Mouse (Mus musculus) liver, embryonic 15.5 days (tissue): ENCODE data around the gene Tpte. TPM values are rescaled to one million over a fixed set of nuclear protein-coding genes. Genes with fewer than 3 reads are reported as not detected.
A peak's percentile ranks its signal among the peaks of the same experiment; 100 is the strongest.

Experiments used
- ATAC-seq: fragments of 200-750 bp; cut with Nextera tagmentation; 2 replicates; pipeline ENCODE4 v1.8.0; 2017; ENCODE audit warnings: moderate number of reproducible peaks, mild to moderate bottlenecking, moderate library complexity; ENCODE audit not compliant: insufficient read depth
- H3K27ac ChIP-seq: fragments of 300-500 bp; sonication (generic); replicated peaks from 2 replicates; pipeline ENCODE4 v1.5.1; 2015; ENCODE audit warnings: mild to moderate bottlenecking, inconsistent platforms
- H3K27me3 ChIP-seq: fragments of 300-500 bp; sonication (generic); 2 replicates; pipeline ENCODE4 v1.6.1; 2015; ENCODE audit warnings: mild to moderate bottlenecking, inconsistent platforms
- H3K36me3 ChIP-seq: fragments of 300-500 bp; sonication (generic); replicated peaks from 2 replicates; pipeline ENCODE4 v1.6.1; 2015; ENCODE audit warnings: moderate library complexity, mild to moderate bottlenecking, inconsistent platforms
- H3K4me1 ChIP-seq: fragments of 300-500 bp; sonication (generic); replicated peaks from 2 replicates; pipeline ENCODE4 v1.6.1; 2015; ENCODE audit warnings: inconsistent platforms
- H3K4me2 ChIP-seq: fragments of 300-500 bp; sonication (generic); 2 replicates; pipeline ENCODE4 v1.6.1; 2015; ENCODE audit warnings: moderate library complexity, mild to moderate bottlenecking, inconsistent platforms
- H3K4me3 ChIP-seq: fragments of 300-500 bp; sonication (generic); replicated peaks from 2 replicates; pipeline ENCODE4 v1.5.1; 2015; ENCODE audit warnings: mild to moderate bottlenecking, inconsistent platforms
- H3K9ac ChIP-seq: fragments of 300-500 bp; sonication (generic); 2 replicates; pipeline ENCODE4 v1.6.1; 2015; ENCODE audit warnings: moderate library complexity, mild to moderate bottlenecking, inconsistent platforms
- H3K9me3 ChIP-seq: fragments of 300-500 bp; sonication (generic); replicated peaks from 2 replicates; pipeline ENCODE4 v1.6.1; 2016; ENCODE audit warnings: inconsistent platforms
- WGBS: fragments of 180-500 bp; shearing (Covaris S2); methylation state at CpG from one replicate; pipeline ENCODE4 v1.1.7; 2015; ENCODE audit warnings: mixed read lengths; ENCODE audit not compliant: insufficient replicate concordance; 5-methylcytosine and 5-hydroxymethylcytosine counted together
- polyA plus RNA-seq: library from polyadenylated mRNA; unstranded; fragments of >200 nt; fragmentation: Nextera tagmentation; extraction: Ambion mirVana; gene quantifications from 2 replicates; pipeline ENCODE4 v1.2.1, GENCODE M21; 2015

Gene Tpte
- polyA plus RNA-seq, 1 experiment from 2014 or later: not detected

DNA sequence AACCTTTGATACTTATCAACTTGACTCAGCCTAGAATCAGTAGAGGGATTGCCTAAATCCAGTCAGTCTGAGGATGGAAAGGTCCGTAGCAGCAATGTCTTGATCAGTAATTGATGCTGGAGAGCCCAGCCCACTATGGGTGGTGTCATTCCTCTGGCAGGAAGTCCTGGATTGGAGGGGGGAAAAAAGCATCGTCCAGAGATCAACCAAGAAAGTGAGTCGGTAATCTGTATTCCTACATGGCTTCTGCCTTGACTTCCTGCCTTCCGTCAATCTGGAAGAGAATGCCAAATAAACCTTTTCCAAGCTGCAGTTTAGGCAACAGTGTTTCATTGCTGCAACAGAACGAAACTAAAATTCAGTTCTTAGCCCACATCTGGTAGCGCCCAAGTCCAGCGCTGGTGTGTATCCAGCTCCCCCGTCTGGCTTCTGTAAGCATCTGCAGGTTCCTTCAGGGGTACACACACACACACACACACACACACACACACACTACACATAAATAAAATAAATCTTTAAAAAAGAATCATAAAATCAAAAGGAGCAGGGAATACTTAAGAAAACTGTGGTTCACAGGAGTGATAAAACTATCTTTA is 116.1 kb downstream of the Tpte start:
- no peak for ATAC-seq
- Histone ChIP-seq H3K9me3 (no peaks in the 10 kb centered on the region), H3K27me3 (peaks cover 4% of the 10 kb centered on the region; the same call in 1 of the 2 replicates), H3K4me3 (peak overlapping the region; percentile 82), H3K4me1 (peaks cover 28% of the 10 kb centered on the region), H3K9ac (no peak overlapping the region), H3K4me2 (peak overlapping the region; percentile 81), H3K27ac (no peak overlapping the region), H3K36me3 (no peaks in the 10 kb centered on the region)
- 75% methylated on average over 8 of the region's 8 CpGs for WGBS

DNA sequence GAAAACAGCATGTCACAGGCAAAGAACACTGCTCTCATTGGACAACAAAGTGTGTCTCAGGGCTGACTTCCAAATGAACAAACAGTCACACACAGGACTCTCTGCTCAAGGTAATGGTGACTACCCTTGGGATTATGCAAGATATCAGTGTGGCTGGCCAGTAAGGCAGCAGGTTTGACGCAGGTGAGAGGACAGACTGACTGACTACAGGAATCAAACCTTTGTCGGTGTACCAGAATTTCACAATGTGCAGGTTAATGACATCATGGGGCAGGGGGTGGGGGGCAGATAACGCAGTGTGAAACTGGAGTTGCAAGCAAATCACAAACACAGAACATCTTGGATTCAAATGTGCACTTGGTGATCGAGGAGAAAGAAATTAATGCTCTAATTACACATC is 117.4 kb downstream of the Tpte start:
- no peak overlapping the region for H3K4me3 ChIP-seq
- peaks cover 20% of the 10 kb centered on the region for H3K4me1 ChIP-seq
- H3K27ac ChIP-seq: no peak overlapping the region
- no peak for ATAC-seq
- 72% methylated on average over 4 of the region's 4 CpGs for WGBS
- H3K4me2 ChIP-seq: no peak overlapping the region
- H3K36me3 ChIP-seq: no peaks in the 10 kb centered on the region
- peaks cover 4% of the 10 kb centered on the region; the same call in 1 of the 2 replicates for H3K27me3 ChIP-seq
- no peaks in the 10 kb centered on the region for H3K9me3 ChIP-seq
- no peak overlapping the region for H3K9ac ChIP-seq

DNA sequence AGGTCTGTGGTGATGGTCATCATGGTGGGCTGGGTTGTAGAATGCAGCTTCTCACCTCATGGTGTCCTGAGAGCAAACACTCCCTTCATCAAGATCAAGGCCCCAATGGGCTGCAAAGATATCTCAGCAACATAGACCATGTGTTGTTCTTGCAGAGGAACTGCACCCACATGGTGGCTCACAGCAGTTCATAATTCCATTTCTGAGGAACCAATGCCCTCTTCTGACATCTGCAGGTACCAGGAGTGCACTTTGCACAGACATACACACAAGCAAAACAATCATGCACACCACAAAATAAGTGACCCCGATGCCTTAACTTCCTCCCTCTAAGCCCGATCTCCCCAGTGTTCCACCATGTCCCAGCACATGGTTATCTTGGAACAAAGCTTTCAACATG is 120.0 kb downstream of the Tpte start:
- H3K27me3 ChIP-seq: no peaks in the 10 kb centered on the region
- H3K4me2 ChIP-seq: no peak overlapping the region
- H3K27ac ChIP-seq: no peak overlapping the region
- H3K9me3 ChIP-seq: no peaks in the 10 kb centered on the region
- H3K4me1 ChIP-seq: peaks cover 13% of the 10 kb centered on the region
- no peak overlapping the region for H3K4me3 ChIP-seq
- H3K9ac ChIP-seq: no peak overlapping the region
- no peak for ATAC-seq
- 67% methylated on average over 2 of the region's 2 CpGs for WGBS
- H3K36me3 ChIP-seq: no peaks in the 10 kb centered on the region

DNA sequence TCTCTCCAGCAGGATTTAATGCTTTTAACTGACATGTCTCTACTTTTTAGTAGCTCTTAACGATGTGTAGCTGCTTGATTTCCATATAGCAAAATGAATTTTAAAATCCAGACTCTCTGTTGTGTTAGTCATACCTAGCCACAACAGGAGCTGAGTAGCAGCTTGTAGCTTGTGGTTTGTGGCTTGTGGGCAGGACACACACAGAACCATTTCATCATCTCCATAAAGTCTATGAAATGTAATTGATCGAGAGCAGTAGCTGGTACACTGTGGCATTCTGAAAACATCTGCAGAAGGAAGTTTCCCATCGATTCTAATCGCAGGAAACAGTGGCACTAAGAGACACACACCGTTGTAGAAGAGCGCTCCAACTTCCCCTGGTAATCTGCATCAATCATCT is 122.5 kb downstream of the Tpte start:
- H3K27ac ChIP-seq: no peak overlapping the region
- peaks cover 3% of the 10 kb centered on the region; the same call in 1 of the 2 replicates for H3K4me1 ChIP-seq
- no peak overlapping the region for H3K4me2 ChIP-seq
- no peaks in the 10 kb centered on the region for H3K9me3 ChIP-seq
- 10% methylated on average over 6 of the region's 6 CpGs for WGBS
- no peak for ATAC-seq
- H3K9ac ChIP-seq: no peak overlapping the region
- no peak overlapping the region for H3K4me3 ChIP-seq
- no peaks in the 10 kb centered on the region for H3K36me3 ChIP-seq
- H3K27me3 ChIP-seq: no peaks in the 10 kb centered on the region

DNA sequence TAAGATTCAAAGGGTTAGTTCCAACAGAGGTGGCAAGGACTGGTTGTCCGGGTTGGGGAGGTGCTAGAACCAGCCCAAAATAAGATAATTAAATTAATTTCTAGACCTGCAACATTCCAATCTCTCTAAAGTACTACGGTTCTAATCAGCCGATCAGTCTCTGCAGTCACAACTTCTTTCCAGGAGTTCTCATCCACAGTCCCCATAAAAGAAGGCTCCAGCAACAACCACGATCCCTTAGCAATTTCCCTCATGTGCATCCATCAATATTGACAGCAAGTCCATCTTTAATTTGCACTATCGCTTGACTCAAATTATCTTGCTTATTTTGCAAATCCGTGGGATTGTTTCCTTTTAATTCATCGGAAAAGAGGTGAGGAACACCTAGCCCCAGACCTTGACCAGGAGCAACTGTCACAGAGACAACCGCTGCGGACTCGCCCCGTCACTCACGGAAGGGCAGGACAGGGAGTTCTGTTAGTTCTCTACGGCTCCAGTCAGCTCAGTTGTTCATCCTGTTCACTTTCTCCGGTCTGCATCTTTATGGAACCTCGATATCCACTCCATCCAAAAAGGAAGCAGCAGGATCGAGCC is 127.5 kb downstream of the Tpte start:
- peak; percentile 55 for ATAC-seq
- peaks cover 27% of the 10 kb centered on the region for H3K4me1 ChIP-seq
- H3K4me2 ChIP-seq: peak overlapping the region; percentile 69
- peak overlapping the region; percentile 76; the same call in 1 of the 2 replicates for H3K27ac ChIP-seq
- 10% methylated on average over 16 of the region's 16 CpGs for WGBS
- no peaks in the 10 kb centered on the region for H3K9me3 ChIP-seq
- H3K4me3 ChIP-seq: peak overlapping the region; percentile 85
- H3K27me3 ChIP-seq: no peaks in the 10 kb centered on the region
- H3K9ac ChIP-seq: peak overlapping the region; percentile 87
- H3K36me3 ChIP-seq: peaks cover 6% of the 10 kb centered on the region; the same call in 1 of the 2 replicates

DNA sequence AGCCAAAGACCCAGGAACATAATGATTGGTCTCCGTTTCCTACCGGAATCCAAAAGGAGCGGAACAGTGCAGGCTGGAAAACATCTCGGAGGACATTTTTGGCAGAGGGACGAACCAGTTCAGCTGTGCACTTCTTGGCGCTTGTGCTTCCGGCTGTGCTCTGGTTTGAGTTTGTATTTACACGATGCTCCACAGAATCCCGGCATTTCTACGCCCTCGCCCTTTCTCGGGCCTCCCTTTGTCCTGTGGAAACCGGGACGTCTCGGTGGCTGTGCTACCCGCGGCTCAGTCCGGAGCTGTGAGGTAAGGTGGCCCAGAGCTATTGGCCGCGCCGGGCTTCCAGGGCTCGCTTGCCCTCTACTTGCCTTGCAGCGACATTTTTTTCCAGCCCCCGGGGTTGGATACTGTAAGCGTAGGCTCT is 128.1 kb downstream of the Tpte start, which contains the start of gene Mrps31:
TSS of gene Mrps31 (plus strand) at position 80 of the 421 bp plus-strand sequence.
- H3K4me3 ChIP-seq: peak within 1 kb of the TSS; percentile 85
- H3K27ac ChIP-seq: peak within 1 kb of the TSS; percentile 76
- H3K4me2 ChIP-seq: peak within 1 kb of the TSS; percentile 69
- H3K9me3 ChIP-seq: no peaks in the 10 kb centered on the region
- ATAC-seq: peak; percentile 87
- peak within 1 kb of the TSS; percentile 87 for H3K9ac ChIP-seq
- H3K27me3 ChIP-seq: no peaks in the 10 kb centered on the region
- H3K4me1 ChIP-seq: peaks cover 27% of the 10 kb centered on the region
- H3K36me3 ChIP-seq: peaks cover 10% of the 10 kb centered on the region
- WGBS: under 1% methylated on average over 25 of the region's 25 CpGs

DNA sequence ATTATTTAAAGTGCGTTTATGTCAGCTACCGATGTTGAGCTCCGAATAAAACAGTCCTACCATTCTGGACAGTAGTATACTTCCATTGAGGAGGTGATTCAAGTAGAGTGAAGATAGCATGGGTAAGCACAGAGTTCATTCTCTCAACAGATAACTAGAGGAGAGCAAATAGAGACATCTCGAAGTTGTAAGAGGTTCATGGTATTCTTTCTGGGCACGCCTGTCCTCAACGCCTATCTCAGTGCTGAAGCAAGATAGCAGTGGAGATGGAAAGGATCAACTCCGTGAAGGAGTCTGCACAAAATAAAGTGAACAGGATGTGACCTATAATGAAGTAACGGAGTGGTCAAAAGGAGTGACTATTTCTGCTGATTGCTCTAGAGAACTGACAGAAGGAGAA is 128.7 kb downstream of the Tpte start:
- Histone ChIP-seq H3K9me3 (no peaks in the 10 kb centered on the region), H3K4me2 (peak overlapping the region; percentile 69), H3K9ac (peak overlapping the region; percentile 87), H3K4me1 (peaks cover 27% of the 10 kb centered on the region), H3K4me3 (peak overlapping the region; percentile 85), H3K36me3 (peaks cover 12% of the 10 kb centered on the region), H3K27ac (peak overlapping the region; percentile 76), H3K27me3 (no peaks in the 10 kb centered on the region)
- 6% methylated on average over 8 of the region's 8 CpGs for WGBS
- 0 out of 2 replicates have a peak, but pooled peaks have one; percentile 29 for ATAC-seq

Other genes with a start within 250 kb of the Tpte start
- gene Atp7b, start 223.1 kb upstream of the Tpte start, polyA plus RNA-seq: 11.6 and 12.3 TPM in 2 replicates
- 9.2 and 9.3 TPM in 2 replicates for gene Alg11, start 222.7 kb upstream of the Tpte start, polyA plus RNA-seq
- gene Nek5, start 158.4 kb upstream of the Tpte start, polyA plus RNA-seq: 0.08 TPM in 2 replicates
- gene Nek3, start 117.0 kb upstream of the Tpte start, polyA plus RNA-seq: 1.4 and 1.5 TPM in 2 replicates
- 20.1 and 21.5 TPM in 2 replicates for gene Ckap2, start 97.6 kb upstream of the Tpte start, polyA plus RNA-seq
- 7.0 and 7.6 TPM in 2 replicates for gene Vps36, start 90.6 kb upstream of the Tpte start, polyA plus RNA-seq
- gene Thsd1, start 56.1 kb upstream of the Tpte start, polyA plus RNA-seq: 1.7 and 1.9 TPM in 2 replicates
- gene Slc25a15, start 115.2 kb downstream of the Tpte start, polyA plus RNA-seq: 24.6 and 27.2 TPM in 2 replicates
- 24.0 and 25.4 TPM in 2 replicates for gene Mrps31, start 127.9 kb downstream of the Tpte start, polyA plus RNA-seq